Mouse (Mus musculus) brain, embryonic 14.5 days (tissue): Measurements from ENCODE around the gene Grm3. TPM values are rescaled to one million over a fixed set of nuclear protein-coding genes. Genes with fewer than 3 reads are reported as not detected.
A peak's percentile ranks its signal among the peaks of the same experiment; 100 is the strongest.

Experiments used
- DNase-seq: peaks from one replicate; pipeline ENCODE4 v3.0.0-alpha.2; 2011; ENCODE audit warnings: low read depth
- CTCF ChIP-seq: fragments of 200-500 bp; IDR thresholded peaks from 2 replicates; pipeline ENCODE4 v1.5.1; 2012; ENCODE audit warnings: inconsistent platforms, mild to moderate bottlenecking, moderate library complexity, borderline replicate concordance; ENCODE audit not compliant: insufficient read depth, insufficient read length; ENCODE audit errors: extremely low read depth
- POLR2A ChIP-seq: fragments of 200-500 bp; IDR thresholded peaks from 2 replicates; pipeline ENCODE4 v1.6.1; 2012; ENCODE audit warnings: mild to moderate bottlenecking, inconsistent platforms, borderline replicate concordance; ENCODE audit not compliant: poor library complexity, insufficient read depth, insufficient read length, severe bottlenecking; ENCODE audit errors: extremely low read depth
- polyA plus RNA-seq: library from polyadenylated mRNA; depleted of rRNA; stranded (reverse); fragments of >200 nt; gene quantifications from 2 replicates; pipeline ENCODE4 v1.2.3, GENCODE M21; 2012

The Grm3 gene
- polyA plus RNA-seq, 1 experiment: 12.1 TPM

DNA sequence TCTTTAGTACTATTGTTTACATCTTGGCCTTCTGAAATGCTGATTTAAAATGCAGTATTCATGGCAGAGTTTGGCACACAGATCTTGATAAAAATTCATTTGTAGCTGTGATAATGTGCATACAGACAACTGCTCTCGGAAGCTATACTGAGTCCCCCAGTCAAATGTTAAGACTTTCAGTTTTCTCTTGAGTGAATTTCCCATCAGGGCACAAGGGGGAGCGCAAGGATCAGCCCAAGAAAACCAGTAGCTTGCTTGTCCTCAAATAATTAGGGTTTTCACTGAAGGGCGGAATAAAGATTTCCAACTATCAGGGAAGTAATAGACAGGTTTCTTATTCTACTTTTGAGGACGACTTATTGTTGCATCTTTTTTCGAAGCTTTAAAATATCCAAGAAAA lies 275.4 kb downstream of the Grm3 start:
- TF ChIP-seq CTCF (peak; percentile 55; the same call in 1 of the 2 replicates), POLR2A (no peak)
- peak; percentile 75 for DNase-seq

DNA sequence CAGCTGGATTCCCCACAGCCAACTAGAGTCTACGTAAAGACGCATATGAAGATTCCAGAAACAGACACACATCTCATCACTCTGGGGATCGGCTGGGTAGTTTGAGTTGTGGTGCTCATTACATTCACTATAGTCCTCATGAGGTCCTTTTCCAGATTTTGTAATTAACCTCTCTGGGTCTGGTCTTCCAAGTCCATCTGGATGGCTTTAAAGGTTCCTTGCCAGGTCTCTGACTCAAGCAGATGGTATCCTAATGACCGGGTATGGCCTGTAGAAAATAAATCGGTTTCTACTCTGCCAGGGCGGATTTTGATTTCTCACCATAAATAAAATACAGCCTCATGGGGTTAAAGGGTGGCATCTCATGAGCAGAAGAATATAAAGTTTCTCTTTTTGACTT lies 276.0 kb downstream of the Grm3 start:
- DNase-seq: no peak
- TF ChIP-seq CTCF (no peak), POLR2A (no peak)

DNA sequence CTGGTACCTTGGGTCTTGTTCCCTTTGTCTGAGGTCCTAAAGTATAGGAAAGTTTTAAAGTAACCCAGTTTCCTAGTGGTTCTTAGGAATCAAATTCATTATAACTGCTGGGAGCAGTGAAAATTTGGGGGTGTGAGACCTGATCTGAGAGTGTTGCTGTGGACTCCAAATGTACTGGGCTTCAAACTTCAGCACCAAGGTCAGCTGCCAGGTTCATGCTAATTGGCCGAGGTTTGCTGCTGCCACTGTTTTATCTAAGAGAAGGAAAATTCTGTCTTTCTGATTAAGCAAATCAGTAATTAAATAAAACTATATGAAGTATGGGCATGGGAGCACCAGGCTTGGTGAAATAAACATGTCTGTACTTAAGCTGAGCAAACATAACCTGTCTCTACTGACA lies 278.8 kb downstream of the Grm3 start:
- no peak for DNase-seq
- no peak for TF ChIP-seq CTCF
- TF ChIP-seq POLR2A: no peak
